24 mouse cellular contexts compared by ENCODE assay signal in genomic region chr17:75449022-75449421, GRCm38 (mm10). TPM values are rescaled to one million over a fixed set of nuclear protein-coding genes. Genes with fewer than 3 reads are reported as not detected.
DNase-seq lines count a peak whose midpoint lies in the region; ATAC-seq and TF ChIP-seq lines count a peak whose summit lies in the region.
"Had no signal": no experiment of that assay in that cellular context is flagged by ENCODE, and none has a peak within 500 bp of the region (broad histone marks: within the 10 kb centered on the region; RNA-seq: fewer than 3 reads in every experiment).

No protein-coding gene starts in this region.

- H3K4me2 ChIP-seq in intestine, postnatal 0 days (replicated peaks; ENCODE audit: low read depth): no peak overlapping the region
- H3K4me2 ChIP-seq in intestine, embryonic 16.5 days (ENCODE audit: low read depth, low read length): no peak overlapping the region
- H3K4me2 ChIP-seq in lung, postnatal 0 days (replicated peaks; ENCODE audit: low read depth, low read length): no peak overlapping the region
- H3K4me2 ChIP-seq: embryonic facial prominence, embryonic 13.5 days; embryonic facial prominence, embryonic 15.5 days; forebrain, embryonic 12.5 days had no signal

- H3K27me3 ChIP-seq in heart, adult 2 months (ENCODE audit: control insufficient read depth, insufficient read depth, low read length): no peaks in the 10 kb centered on the region
- no peaks in the 10 kb centered on the region for H3K27me3 ChIP-seq in intestine, postnatal 0 days (replicated peaks; ENCODE audit: control insufficient read depth, insufficient read depth, low read length)
- no peaks in the 10 kb centered on the region for H3K27me3 ChIP-seq in intestine, embryonic 16.5 days (replicated peaks; ENCODE audit: control insufficient read depth, insufficient read depth, low read length)
- H3K27me3 ChIP-seq in lung, postnatal 0 days (replicated peaks; ENCODE audit: insufficient read depth, low read length): no peaks in the 10 kb centered on the region
- H3K27me3 ChIP-seq: embryonic facial prominence, embryonic 13.5 days; embryonic facial prominence, embryonic 15.5 days; forebrain, embryonic 12.5 days had no signal

- H3K27ac ChIP-seq in heart, adult 2 months: no peak overlapping the region
- H3K27ac ChIP-seq in intestine, postnatal 0 days (ENCODE audit: low read depth, low read length): no peak overlapping the region
- no peak overlapping the region for H3K27ac ChIP-seq in intestine, embryonic 16.5 days (ENCODE audit: low read length)
- no peak overlapping the region for H3K27ac ChIP-seq in lung, postnatal 0 days (ENCODE audit: low read length)
- H3K27ac ChIP-seq: embryonic facial prominence, embryonic 13.5 days; embryonic facial prominence, embryonic 15.5 days; forebrain, embryonic 10.5 days; forebrain, embryonic 12.5 days had no signal

- TF ChIP-seq EP300 in heart, adult 2 months (IDR thresholded peaks at IDR 0.05; ENCODE audit: insufficient read depth, low read depth, low read length): no peak
- no peak; the same call in none of the 2 replicates for TF ChIP-seq EP300 in lung, postnatal 0 days (IDR thresholded peaks at IDR 0.05)

- no peak overlapping the region for H3K9ac ChIP-seq in heart, adult 2 months (ENCODE audit: low read depth, low read length)
- no peak overlapping the region for H3K9ac ChIP-seq in intestine, postnatal 0 days (ENCODE audit: low read depth, low read length)
- H3K9ac ChIP-seq in intestine, embryonic 16.5 days (ENCODE audit: low read depth, low read length): no peak overlapping the region
- H3K9ac ChIP-seq in lung, postnatal 0 days (replicated peaks; ENCODE audit: low read depth): no peak overlapping the region
- H3K9ac ChIP-seq: embryonic facial prominence, embryonic 13.5 days; embryonic facial prominence, embryonic 15.5 days; forebrain, embryonic 12.5 days had no signal

- 21% methylated on average over 1 of the region's 1 CpGs for WGBS in heart, adult 2 months
- WGBS in intestine, postnatal 0 days: 16% methylated on average over 1 of the region's 1 CpGs
- 30% methylated on average over 1 of the region's 1 CpGs for WGBS in intestine, embryonic 16.5 days
- 20% methylated on average over 1 of the region's 1 CpGs for WGBS in lung, postnatal 0 days

- no peak for TF ChIP-seq POLR2A in heart, adult 2 months (IDR thresholded peaks at IDR 0.05; ENCODE audit: insufficient read depth, low read depth, low read length)

- DNase-seq in heart, adult 2 months: no peak
- no peak for DNase-seq in heart, adult 8-10 months (ENCODE audit: low spot score)
- peak; percentile 37 for DNase-seq in lung, postnatal 0 days (ENCODE audit: low spot score)
- DNase-seq in lung, adult 18-20 months: no peak
- DNase-seq: adrenal gland, adult 2 months; adrenal gland, postnatal 10 days; adrenal gland, postnatal 25 days; cerebellum, adult 11 months; cerebellum, adult 18-20 months; cerebellum, adult 8-10 months; cerebellum, adult 9-11 months; cerebellum, postnatal 14 days; cerebellum, postnatal 36 days; embryo, embryonic 11 days had no signal

- peaks cover 1% of the 10 kb centered on the region; the same call in 1 of the 2 replicates for H3K79me2 ChIP-seq in heart, adult 2 months (replicated peaks; ENCODE audit: control insufficient read depth, insufficient read depth, low read length)

- H3K36me3 ChIP-seq in heart, adult 2 months (ENCODE audit: control insufficient read depth, insufficient read depth, low read length): peaks cover 14% of the 10 kb centered on the region
- H3K36me3 ChIP-seq in intestine, postnatal 0 days (ENCODE audit: control insufficient read depth, insufficient read depth): no peaks in the 10 kb centered on the region
- no peaks in the 10 kb centered on the region for H3K36me3 ChIP-seq in intestine, embryonic 16.5 days (ENCODE audit: control insufficient read depth, insufficient read depth, low read length)
- no peaks in the 10 kb centered on the region for H3K36me3 ChIP-seq in lung, postnatal 0 days (ENCODE audit: insufficient read depth, low read length)
- H3K36me3 ChIP-seq: embryonic facial prominence, embryonic 13.5 days; embryonic facial prominence, embryonic 15.5 days; forebrain, embryonic 10.5 days; forebrain, embryonic 12.5 days had no signal

- peaks cover 10% of the 10 kb centered on the region for H3K4me1 ChIP-seq in heart, adult 2 months (ENCODE audit: control insufficient read depth, insufficient read depth, low read length)
- no peaks in the 10 kb centered on the region for H3K4me1 ChIP-seq in intestine, postnatal 0 days (replicated peaks; ENCODE audit: control insufficient read depth, insufficient read depth, low read length)
- H3K4me1 ChIP-seq in intestine, embryonic 16.5 days (ENCODE audit: control insufficient read depth, insufficient read depth, low read length): no peaks in the 10 kb centered on the region
- H3K4me1 ChIP-seq in lung, postnatal 0 days (ENCODE audit: insufficient read depth, low read depth, low read length): no peaks in the 10 kb centered on the region
- H3K4me1 ChIP-seq: embryonic facial prominence, embryonic 13.5 days; embryonic facial prominence, embryonic 15.5 days; forebrain, embryonic 10.5 days; forebrain, embryonic 12.5 days had no signal

- no peak overlapping the region for H3K4me3 ChIP-seq in heart, adult 2 months
- H3K4me3 ChIP-seq in intestine, postnatal 0 days (ENCODE audit: low read depth, low read length): no peak overlapping the region
- no peak overlapping the region for H3K4me3 ChIP-seq in intestine, embryonic 16.5 days (ENCODE audit: low read length)
- H3K4me3 ChIP-seq in lung, postnatal 0 days (ENCODE audit: low read depth, low read length): no peak overlapping the region
- H3K4me3 ChIP-seq: embryonic facial prominence, embryonic 13.5 days; embryonic facial prominence, embryonic 15.5 days; erythroblast, embryonic 14.5 days; forebrain, embryonic 10.5 days; forebrain, embryonic 12.5 days had no signal

- 0 out of 2 replicates have a peak, but pooled peaks have one; percentile 7 for TF ChIP-seq CTCF in heart, adult 2 months (IDR thresholded peaks at IDR 0.05)
- peak; percentile 39 for TF ChIP-seq CTCF in intestine, postnatal 0 days (IDR thresholded peaks at IDR 0.05; ENCODE audit: low read depth)
- TF ChIP-seq CTCF in lung, postnatal 0 days (IDR thresholded peaks at IDR 0.05): peak; percentile 26; the same call in 1 of the 2 replicates

- no peak for ATAC-seq in intestine, postnatal 0 days
- no peak for ATAC-seq in intestine, embryonic 16.5 days
- peak; percentile 62 for ATAC-seq in lung, postnatal 0 days
- ATAC-seq: forebrain, embryonic 14.5 days had no signal

- intact Hi-C loops in heart, adult 2 months (cut with DNase I): no loop called here

- no peaks in the 10 kb centered on the region for H3K9me3 ChIP-seq in intestine, postnatal 0 days (ENCODE audit: control insufficient read depth)
- no peaks in the 10 kb centered on the region for H3K9me3 ChIP-seq in intestine, embryonic 16.5 days (ENCODE audit: control insufficient read depth, low read length)
- H3K9me3 ChIP-seq in lung, postnatal 0 days (ENCODE audit: low read length): no peaks in the 10 kb centered on the region
- H3K9me3 ChIP-seq: embryonic facial prominence, embryonic 13.5 days; embryonic facial prominence, embryonic 15.5 days; forebrain, embryonic 10.5 days; forebrain, embryonic 12.5 days had no signal

RNA-seq across cellular contexts. Expression of gene Rasgrp3, which starts 13.3 kb away (rescaled TPM):
- total RNA-seq in heart, adult 2 months (2021): 10 to 100 TPM; 27.2 to 27.4 TPM
- polyA plus RNA-seq in heart, adult 2 months (2012; rRNA removed): 10.4 and 28.1 TPM in 2 replicates
- 10 to 100 TPM; 19.3 to 34.3 (median 30.2) TPM for total RNA-seq in heart, adult 8-10 months (2022)
- polyA plus RNA-seq in intestine, postnatal 0 days (2015; fragmentation: Nextera tagmentation; extraction: Ambion mirVana): 5.1 and 7.4 TPM in 2 replicates
- 9.5 and 10.7 TPM in 2 replicates for polyA plus RNA-seq in intestine, embryonic 16.5 days (2015; fragmentation: Nextera tagmentation; extraction: Ambion mirVana)
- 32.1 and 36.3 TPM in 2 replicates for polyA plus RNA-seq in lung, postnatal 0 days (2015; fragmentation: Nextera tagmentation; extraction: Ambion mirVana)
- total RNA-seq: common myeloid progenitor, adult 5-6 weeks; MEL had no signal
- polyA plus RNA-seq: erythroblast, embryonic 14.5 days had no signal
